Mouse (Mus musculus) cortical plate, adult 2 months (tissue): ENCODE results near the gene Crip2.

Source experiments
- CTCF ChIP-seq: fragments of 200-500 bp; IDR thresholded peaks from 2 replicates; pipeline ENCODE4 v1.5.1; 2011; ENCODE audit warnings: mild to moderate bottlenecking, control low read depth, low read length; ENCODE audit not compliant: insufficient read depth; ENCODE audit errors: extremely low read depth
- POLR2A ChIP-seq: fragments of 200-500 bp; IDR thresholded peaks from 2 replicates; pipeline ENCODE4 v1.6.1; 2011; ENCODE audit warnings: mild to moderate bottlenecking, low read length, control low read depth; ENCODE audit not compliant: insufficient read depth; ENCODE audit errors: extremely low read depth

DNA sequence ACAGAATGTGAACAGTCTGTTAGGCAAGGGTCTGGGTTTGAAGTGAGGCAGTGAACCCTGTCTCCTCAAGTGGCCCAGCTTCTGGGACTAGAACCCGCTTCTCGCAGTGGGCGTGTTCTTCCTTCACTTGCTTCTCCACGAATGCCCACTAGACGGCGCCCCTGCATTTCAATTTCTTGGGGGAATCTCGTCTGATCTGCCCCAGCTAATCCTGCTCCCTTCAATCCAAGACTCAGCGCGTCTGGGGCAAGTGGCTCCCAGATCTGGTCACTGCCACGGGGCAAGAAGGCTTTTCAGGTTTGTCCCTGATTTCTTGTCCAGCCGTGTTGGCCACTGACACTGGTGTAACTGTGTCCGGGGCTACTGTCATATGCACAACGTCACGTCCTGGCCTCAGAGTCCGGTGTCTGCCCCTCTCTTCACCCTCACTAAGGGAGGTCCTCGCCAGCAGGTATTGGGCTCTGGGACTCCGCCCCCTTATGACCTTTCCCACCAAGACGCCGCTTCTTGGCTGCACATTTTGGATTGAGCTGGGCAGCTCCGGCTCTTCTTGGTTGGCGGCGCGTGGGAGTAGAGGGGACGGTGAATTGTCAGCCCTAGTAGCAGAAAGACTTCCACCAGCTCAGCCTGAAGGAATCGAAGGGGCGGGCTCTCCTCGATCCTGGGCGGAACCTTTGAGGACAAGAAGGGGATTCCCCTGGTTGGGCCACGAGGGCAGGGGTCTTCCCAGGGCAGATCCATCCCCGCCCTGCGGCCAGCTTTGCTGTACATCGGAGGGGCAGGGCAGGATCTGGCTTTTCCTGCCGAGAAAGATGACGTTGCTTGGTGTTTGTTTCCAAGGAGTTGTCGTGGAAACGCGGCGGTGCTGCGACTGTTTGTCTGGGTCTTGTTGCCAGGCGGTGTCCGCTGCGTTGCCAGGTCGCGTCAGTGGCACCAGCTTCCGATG, 6.3 kb downstream of the Crip2 start, which contains the start of gene Crip1:
- TF ChIP-seq CTCF = peak; percentile 77
- TF ChIP-seq POLR2A = no peak; the same call in 1 of the 2 replicates
